Mouse (Mus musculus) G1E (cell line): ENCODE results near the gene Olfr1356. TPM values are rescaled to one million over a fixed set of nuclear protein-coding genes. Genes with fewer than 3 reads are reported as not detected.
"Not testable (repeated sequence)": the region's sequence is repeated elsewhere in the genome, so short reads cannot be mapped to it uniquely, and the experiment has no call there.

Source experiments
- ATAC-seq: 2 replicates; pipeline ENCODE4 v1.8.0; 2016; ENCODE audit warnings: mild to moderate bottlenecking; ENCODE audit not compliant: insufficient number of reproducible peaks, poor library complexity, low FRiP score, severe bottlenecking; ENCODE audit errors: extremely low read depth
- DNase-seq: peaks from one replicate; pipeline ENCODE4 v3.0.0; 2012; ENCODE audit warnings: low spot score
- H3K27me3 ChIP-seq: 2 replicates; pipeline ENCODE4 v1.6.1; 2012; ENCODE audit warnings: mild to moderate bottlenecking, low read length, inconsistent platforms; ENCODE audit not compliant: insufficient read depth
- H3K36me3 ChIP-seq: replicated peaks from 2 replicates; pipeline ENCODE3; 2012; ENCODE audit warnings: mild to moderate bottlenecking, inconsistent platforms
- H3K4me1 ChIP-seq: 2 replicates; pipeline ENCODE4 v1.6.1; 2012; ENCODE audit warnings: low read depth, low read length, inconsistent platforms, mixed read lengths; ENCODE audit not compliant: insufficient read depth
- H3K4me3 ChIP-seq: 2 replicates; pipeline ENCODE4 v1.5.1; 2012; ENCODE audit warnings: low read depth, mild to moderate bottlenecking, inconsistent platforms, low read length, moderate library complexity, mixed read lengths
- H3K9me3 ChIP-seq: replicated peaks from 2 replicates; pipeline ENCODE4 v1.6.1; 2012; ENCODE audit warnings: inconsistent platforms
- CTCF ChIP-seq: IDR thresholded peaks from 2 replicates; pipeline ENCODE4 v1.5.1; 2012; ENCODE audit warnings: low read depth, low read length, inconsistent platforms, mixed read lengths
- GATA1 ChIP-seq: IDR thresholded peaks from 2 replicates; pipeline ENCODE4 v1.6.1; 2012; ENCODE audit warnings: borderline replicate concordance, low read length, inconsistent platforms, mixed read lengths
- GATA2 ChIP-seq: IDR thresholded peaks from 2 replicates; pipeline ENCODE4 v1.6.1; 2012; ENCODE audit warnings: low read depth, low read length, inconsistent platforms, borderline replicate concordance
- POLR2AphosphoS5 ChIP-seq: IDR thresholded peaks from 2 replicates; pipeline ENCODE4 v1.6.1; 2012; ENCODE audit warnings: low read depth, low read length, inconsistent platforms; ENCODE audit not compliant: insufficient replicate concordance
- TAL1 ChIP-seq: conservative IDR thresholded peaks from 2 replicates; pipeline ENCODE4 v1.6.1; 2012; ENCODE audit warnings: low read depth, low read length, inconsistent platforms, mixed read lengths
- polyA plus RNA-seq: library from polyadenylated mRNA; stranded (reverse); fragments of >175 nt; gene quantifications from 2 replicates; pipeline ENCODE4 v1.2.3, GENCODE M21; 2012
- total RNA-seq, 2 experiments: library from RNA; stranded (forward) in 1 of 2; stranded (reverse) in 1 of 2; fragments of 200-1000 nt in 1 of 2; fragments of >200 nt in 1 of 2; fragmentation: Nextera tagmentation in 1 of 2; gene quantifications; 2 replicates each; pipeline ENCODE4 v1.2.3; 2014 to 2017

Gene Olfr1356
- total RNA-seq (2014; fragmentation: Nextera tagmentation) (not detected in 2 replicates), total RNA-seq (2017) (0.05 and 0.12 TPM in 2 replicates), polyA plus RNA-seq (not detected in 2 replicates)

GRCm38 (mm10) chr10:78852066-78852465 is at the start of gene Olfr1356:
Olfr1356 (minus strand) TSS chr10:78852166.
- no peak for ATAC-seq
- TF ChIP-seq POLR2AphosphoS5 (no peak), TAL1 (no peak), GATA2 (no peak), CTCF (no peak), GATA1 (no peak)
- Histone ChIP-seq H3K9me3 (no peaks in the 10 kb centered on the region), H3K4me3 (no peak within 1 kb of the TSS), H3K36me3 (no peaks in the 10 kb centered on the region), H3K27me3 (no peaks in the 10 kb centered on the region), H3K4me1 (no peaks in the 10 kb centered on the region)
- no peak for DNase-seq

- TF ChIP-seq CTCF (no peak), GATA1 (no peak), POLR2AphosphoS5 (no peak), GATA2 (no peak), TAL1 (no peak)
- peaks cover 3% of the 10 kb centered on the region for H3K9me3 ChIP-seq
- no peaks in the 10 kb centered on the region for H3K36me3 ChIP-seq
- DNase-seq (no peak), ATAC-seq (no peak)
- H3K4me1 ChIP-seq, result no peaks in the 10 kb centered on the region
- no peak within 1 kb of the TSS for H3K4me3 ChIP-seq
- H3K27me3 ChIP-seq, result no peaks in the 10 kb centered on the region
Observed at GRCm38 (mm10) chr10:78875240-78875639, 23.3 kb upstream of the Olfr1356 start, which contains the start of gene Olfr1355. Olfr1355 (plus strand) TSS chr10:78875540.

GRCm38 (mm10) chr10:78840456-78840855 is 11.5 kb downstream of the Olfr1356 start:
- DNase-seq, H3K9me3 ChIP-seq, H3K4me1 ChIP-seq, H3K36me3 ChIP-seq, H3K27me3 ChIP-seq, ATAC-seq, H3K4me3 ChIP-seq: not testable (repeated sequence)

- no peak for DNase-seq
- TF ChIP-seq CTCF (no peak), GATA1 (no peak), TAL1 (no peak), GATA2 (no peak), POLR2AphosphoS5 (no peak)
Observed at GRCm38 (mm10) chr10:78812358-78813060, 39.5 kb downstream of the Olfr1356 start.

GRCm38 (mm10) chr10:78801449-78801848 is 50.5 kb downstream of the Olfr1356 start:
- no peaks in the 10 kb centered on the region for H3K4me1 ChIP-seq
- peaks cover 3% of the 10 kb centered on the region; the same call in 1 of the 2 replicates for H3K9me3 ChIP-seq
- no peaks in the 10 kb centered on the region for H3K36me3 ChIP-seq
- no peak for ATAC-seq
- no peak overlapping the region for H3K4me3 ChIP-seq
- H3K27me3 ChIP-seq, result no peaks in the 10 kb centered on the region
- no peak for DNase-seq
- TF ChIP-seq CTCF, result no peak
- no peak for TF ChIP-seq GATA2
- no peak for TF ChIP-seq GATA1
- no peak for TF ChIP-seq POLR2AphosphoS5
- no peak for TF ChIP-seq TAL1

More at GRCm38 (mm10) chr10:78812358-78813060, 39.5 kb downstream of the Olfr1356 start:
- Histone ChIP-seq H3K36me3 (no peaks in the 10 kb centered on the region), H3K9me3 (no peaks in the 10 kb centered on the region), H3K27me3 (no peaks in the 10 kb centered on the region), H3K4me3 (no peak overlapping the region), H3K4me1 (no peaks in the 10 kb centered on the region)
- no peak for ATAC-seq

Other genes with a start within 250 kb of the Olfr1356 start
- gene Olfr1357, start 234.1 kb downstream of the Olfr1356 start, total RNA-seq (2014; fragmentation: Nextera tagmentation), result not detected in 2 replicates
- gene Olfr1357, start 234.1 kb downstream of the Olfr1356 start, total RNA-seq (2017), result 0.16 and 0.29 TPM in 2 replicates
- gene Olfr1357, start 234.1 kb downstream of the Olfr1356 start, polyA plus RNA-seq, result not detected in 2 replicates
- gene Casp14, start 133.9 kb downstream of the Olfr1356 start, total RNA-seq (2014; fragmentation: Nextera tagmentation), result not detected in 2 replicates
- 0.12 TPM in 1 of 2 replicates, not detected in the other for gene Casp14, start 133.9 kb downstream of the Olfr1356 start, total RNA-seq (2017)
- gene Casp14, start 133.9 kb downstream of the Olfr1356 start, polyA plus RNA-seq, result not detected in 2 replicates
- gene Ccdc105, start 99.1 kb downstream of the Olfr1356 start, total RNA-seq (2014; fragmentation: Nextera tagmentation), result not detected in 2 replicates
- gene Ccdc105, start 99.1 kb downstream of the Olfr1356 start, total RNA-seq (2017), result not detected in 2 replicates
- gene Ccdc105, start 99.1 kb downstream of the Olfr1356 start, polyA plus RNA-seq, result not detected in 2 replicates
- gene Slc1a6, start 71.7 kb downstream of the Olfr1356 start, total RNA-seq (2014; fragmentation: Nextera tagmentation), result not detected in 2 replicates
- 0.11 TPM in 1 of 2 replicates, not detected in the other for gene Slc1a6, start 71.7 kb downstream of the Olfr1356 start, total RNA-seq (2017)
- gene Slc1a6, start 71.7 kb downstream of the Olfr1356 start, polyA plus RNA-seq, result not detected in 2 replicates
- gene Olfr1355, start 23.4 kb upstream of the Olfr1356 start, total RNA-seq (2014; fragmentation: Nextera tagmentation), result not detected in 2 replicates
- 0.05 TPM in 1 of 2 replicates, not detected in the other for gene Olfr1355, start 23.4 kb upstream of the Olfr1356 start, total RNA-seq (2017)
- gene Olfr1355, start 23.4 kb upstream of the Olfr1356 start, polyA plus RNA-seq, result not detected in 2 replicates
- gene Olfr1354, start 61.0 kb upstream of the Olfr1356 start, total RNA-seq (2014; fragmentation: Nextera tagmentation), result not detected in 2 replicates
- 0.16 TPM in 1 of 2 replicates, not detected in the other for gene Olfr1354, start 61.0 kb upstream of the Olfr1356 start, total RNA-seq (2017)
- not detected in 2 replicates for gene Olfr1354, start 61.0 kb upstream of the Olfr1356 start, polyA plus RNA-seq
- gene Olfr8, start 98.5 kb upstream of the Olfr1356 start, total RNA-seq (2014; fragmentation: Nextera tagmentation), result not detected in 2 replicates
- 0.05 and 0.06 TPM in 2 replicates for gene Olfr8, start 98.5 kb upstream of the Olfr1356 start, total RNA-seq (2017)
- not detected in 2 replicates for gene Olfr8, start 98.5 kb upstream of the Olfr1356 start, polyA plus RNA-seq
- gene Olfr1353, start 111.1 kb upstream of the Olfr1356 start, total RNA-seq (2014; fragmentation: Nextera tagmentation), result not detected in 2 replicates
- gene Olfr1353, start 111.1 kb upstream of the Olfr1356 start, total RNA-seq (2017), result 0.06 and 0.22 TPM in 2 replicates
- gene Olfr1353, start 111.1 kb upstream of the Olfr1356 start, polyA plus RNA-seq, result not detected in 2 replicates
- gene Olfr1352, start 128.9 kb upstream of the Olfr1356 start, total RNA-seq (2014; fragmentation: Nextera tagmentation), result not detected in 2 replicates
- gene Olfr1352, start 128.9 kb upstream of the Olfr1356 start, total RNA-seq (2017), result 0.11 and 0.12 TPM in 2 replicates
- gene Olfr1352, start 128.9 kb upstream of the Olfr1356 start, polyA plus RNA-seq, result not detected in 2 replicates
- not detected in 2 replicates for gene Olfr1351, start 160.3 kb upstream of the Olfr1356 start, total RNA-seq (2014; fragmentation: Nextera tagmentation)
- 0.06 and 0.11 TPM in 2 replicates for gene Olfr1351, start 160.3 kb upstream of the Olfr1356 start, total RNA-seq (2017)
- not detected in 2 replicates for gene Olfr1351, start 160.3 kb upstream of the Olfr1356 start, polyA plus RNA-seq
- gene Olfr57, start 176.6 kb upstream of the Olfr1356 start, total RNA-seq (2014; fragmentation: Nextera tagmentation), result not detected in 2 replicates
- 0.27 TPM in 1 of 2 replicates, not detected in the other for gene Olfr57, start 176.6 kb upstream of the Olfr1356 start, total RNA-seq (2017)
- gene Olfr57, start 176.6 kb upstream of the Olfr1356 start, polyA plus RNA-seq, result not detected in 2 replicates
- 18.7 and 19.3 TPM in 2 replicates for gene 2610008E11Rik, start 245.4 kb upstream of the Olfr1356 start, total RNA-seq (2014; fragmentation: Nextera tagmentation)
- gene 2610008E11Rik, start 245.4 kb upstream of the Olfr1356 start, total RNA-seq (2017), result 7.5 and 8.2 TPM in 2 replicates
- 0.22 and 0.56 TPM in 2 replicates for gene 2610008E11Rik, start 245.4 kb upstream of the Olfr1356 start, polyA plus RNA-seq